Mouse (Mus musculus) cerebellum, adult 11 months (tissue): ENCODE results near the gene Ugt1a10.

ENCODE experiments used
- DNase-seq: peaks from one replicate; pipeline ENCODE4 v3.0.0; 2022

Gene Ugt1a10

GRCm38 (mm10) chr1:88233421-88234247, 178.4 kb downstream of the Ugt1a10 start:
- no peak for DNase-seq

- DNase-seq, result no peak
These were observed 179.0 kb downstream of the Ugt1a10 start for GRCm38 (mm10) chr1:88234248-88234610.

DNA sequence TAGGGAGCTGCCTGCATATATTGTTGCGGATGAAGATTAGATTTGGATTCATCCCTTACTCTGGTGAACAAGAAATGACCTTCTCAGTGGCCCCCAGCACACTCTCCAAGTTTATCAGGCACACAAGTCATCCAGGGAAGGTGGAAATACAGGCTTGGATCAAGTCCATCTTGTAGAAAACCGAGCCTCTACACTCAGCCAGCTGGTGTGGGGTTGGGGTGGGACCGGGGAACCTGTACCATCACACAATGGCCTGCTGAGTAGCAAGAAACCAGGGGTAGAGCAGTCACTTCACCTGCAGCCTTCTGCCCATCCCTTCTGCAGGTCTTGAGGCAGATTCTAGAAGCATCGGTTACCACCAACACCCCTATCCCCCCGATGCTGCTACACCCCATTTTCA, 179.5 kb downstream of the Ugt1a10 start:
- DNase-seq, result no peak

- DNase-seq, result no peak
These were observed 180.1 kb downstream of the Ugt1a10 start for GRCm38 (mm10) chr1:88235046-88235893.

GRCm38 (mm10) chr1:88235894-88236415, 180.8 kb downstream of the Ugt1a10 start:
- DNase-seq, result no peak

- no peak for DNase-seq
These were observed 182.1 kb downstream of the Ugt1a10 start for GRCm38 (mm10) chr1:88237311-88237710.

GRCm38 (mm10) chr1:88238771-88239170, 183.6 kb downstream of the Ugt1a10 start:
- DNase-seq, result no peak

DNA sequence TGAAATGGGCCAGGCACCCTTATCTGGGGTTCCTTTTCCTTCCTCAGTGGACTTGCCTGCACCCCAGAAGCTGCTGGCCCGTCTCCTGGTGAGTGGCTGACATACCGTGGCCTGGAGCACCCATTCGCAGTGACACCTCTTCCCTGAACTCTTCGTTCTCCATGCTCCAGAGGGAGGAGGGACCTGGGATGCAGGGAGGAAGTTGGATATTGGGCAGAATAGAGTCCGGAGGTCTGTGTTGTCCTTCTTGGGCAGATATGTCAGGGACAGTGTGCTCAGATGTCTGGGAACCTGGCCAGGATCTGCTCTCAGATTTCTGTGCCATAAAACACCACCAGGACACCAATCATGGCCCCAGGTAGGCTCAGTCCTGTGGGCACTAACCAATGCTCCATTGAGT, 184.9 kb downstream of the Ugt1a10 start:
- no peak for DNase-seq

DNA sequence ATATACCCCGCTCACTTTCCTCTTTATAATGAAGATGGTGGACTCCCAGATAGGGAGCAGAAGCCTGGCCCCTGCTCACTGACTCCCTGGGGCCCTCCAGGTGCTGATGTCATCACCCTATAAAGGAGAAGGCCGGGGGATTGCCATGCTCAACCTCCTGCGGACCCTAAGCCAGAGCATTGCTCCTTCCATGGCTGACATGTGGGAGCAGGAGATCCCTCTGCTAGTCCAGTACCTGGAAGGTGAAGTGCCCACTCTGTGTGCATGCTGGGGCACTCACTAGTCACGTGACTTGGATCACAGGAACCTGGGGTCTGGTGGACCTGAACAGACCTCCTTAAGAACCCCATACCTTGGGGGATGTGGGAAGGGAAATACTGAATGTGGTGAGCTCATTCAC, 185.4 kb downstream of the Ugt1a10 start:
- DNase-seq, result no peak

GRCm38 (mm10) chr1:88243861-88244260, 188.7 kb downstream of the Ugt1a10 start:
- DNase-seq, result no peak

DNA sequence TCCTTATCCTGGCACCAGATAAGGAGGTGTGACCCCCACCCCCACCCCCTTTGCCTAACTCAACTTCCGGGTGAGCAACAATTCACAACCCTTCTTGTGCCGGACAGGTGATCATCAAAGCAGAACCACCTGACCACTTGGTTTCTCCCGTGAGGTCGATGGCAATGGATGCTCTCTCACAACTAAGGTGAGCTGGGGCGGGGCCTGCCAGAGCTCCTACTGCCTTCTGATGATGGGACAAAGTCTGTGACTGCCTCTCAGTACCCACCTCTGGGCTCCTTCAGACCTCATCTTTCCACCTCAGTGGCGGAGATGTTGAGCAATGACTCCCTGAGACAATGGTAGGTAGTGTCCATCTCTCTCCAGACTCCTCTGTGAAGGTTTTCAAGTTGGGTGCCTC, 190.7 kb downstream of the Ugt1a10 start:
- no peak for DNase-seq

DNA sequence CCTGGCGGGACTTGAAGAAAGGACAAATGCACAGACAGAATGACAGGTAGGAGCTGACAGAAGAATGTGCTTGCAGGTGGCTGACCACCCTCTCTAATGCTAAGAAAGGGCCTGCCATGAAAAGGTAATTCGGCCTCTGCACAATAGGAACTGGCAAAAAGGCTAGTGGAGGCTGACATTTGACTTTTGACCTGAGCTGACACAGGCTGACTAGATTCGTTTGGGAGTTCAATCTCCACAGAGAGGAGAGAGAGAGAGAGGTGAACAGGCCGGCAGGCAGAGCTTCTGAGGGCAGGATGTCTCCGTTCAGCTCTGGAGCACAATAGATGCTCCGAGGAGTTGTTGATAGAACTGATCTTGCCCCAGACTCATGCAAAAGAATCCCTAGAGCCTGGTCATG, 191.2 kb downstream of the Ugt1a10 start:
- no peak for DNase-seq

GRCm38 (mm10) chr1:88247660-88248059, 192.5 kb downstream of the Ugt1a10 start:
- DNase-seq, result no peak

DNA sequence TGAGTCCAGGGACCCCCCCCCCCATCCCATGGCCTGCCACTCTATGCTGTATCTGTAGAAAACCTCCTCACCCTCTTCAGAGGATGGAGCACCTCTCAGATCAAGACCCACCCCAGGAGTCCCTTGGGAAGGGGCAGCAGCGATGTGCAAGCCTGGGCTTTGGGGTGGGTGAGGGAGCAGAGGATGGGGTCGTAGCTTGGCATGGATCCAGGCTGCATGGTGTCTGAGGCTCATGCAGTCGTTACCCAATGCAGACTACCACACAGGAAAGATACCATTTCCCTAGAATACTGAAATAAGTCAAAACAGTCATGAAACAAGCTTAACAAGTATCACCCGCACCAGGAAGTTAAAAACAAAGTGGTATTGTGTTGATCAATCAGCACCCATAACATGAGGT, 193.5 kb downstream of the Ugt1a10 start:
- no peak for DNase-seq

- no peak for DNase-seq
These were observed 194.4 kb downstream of the Ugt1a10 start for GRCm38 (mm10) chr1:88249596-88249995.

GRCm38 (mm10) chr1:88250023-88250422, 194.8 kb downstream of the Ugt1a10 start:
- no peak for DNase-seq

DNA sequence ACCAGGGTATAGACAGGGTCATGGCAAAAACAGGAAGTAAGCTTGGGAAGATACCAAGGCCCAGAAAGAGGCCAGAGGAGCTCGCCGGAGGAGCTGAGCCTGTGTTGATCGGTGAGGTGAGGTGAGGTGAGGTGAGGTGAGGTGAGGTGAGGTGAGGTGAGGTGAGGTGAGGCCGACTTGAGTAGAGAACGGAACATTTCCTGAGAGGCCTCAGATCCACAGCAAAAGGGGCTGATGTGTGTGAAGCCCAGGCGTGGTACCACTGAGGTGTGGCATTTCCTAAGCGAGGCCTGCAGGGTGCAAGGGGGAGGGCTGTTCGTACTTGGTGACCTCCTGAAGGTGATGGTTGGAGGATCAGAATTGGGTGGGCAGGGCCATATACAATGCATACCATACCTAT, 197.9 kb downstream of the Ugt1a10 start:
- DNase-seq, result no peak

GRCm38 (mm10) chr1:88253540-88253939, 198.4 kb downstream of the Ugt1a10 start:
- DNase-seq, result no peak

DNA sequence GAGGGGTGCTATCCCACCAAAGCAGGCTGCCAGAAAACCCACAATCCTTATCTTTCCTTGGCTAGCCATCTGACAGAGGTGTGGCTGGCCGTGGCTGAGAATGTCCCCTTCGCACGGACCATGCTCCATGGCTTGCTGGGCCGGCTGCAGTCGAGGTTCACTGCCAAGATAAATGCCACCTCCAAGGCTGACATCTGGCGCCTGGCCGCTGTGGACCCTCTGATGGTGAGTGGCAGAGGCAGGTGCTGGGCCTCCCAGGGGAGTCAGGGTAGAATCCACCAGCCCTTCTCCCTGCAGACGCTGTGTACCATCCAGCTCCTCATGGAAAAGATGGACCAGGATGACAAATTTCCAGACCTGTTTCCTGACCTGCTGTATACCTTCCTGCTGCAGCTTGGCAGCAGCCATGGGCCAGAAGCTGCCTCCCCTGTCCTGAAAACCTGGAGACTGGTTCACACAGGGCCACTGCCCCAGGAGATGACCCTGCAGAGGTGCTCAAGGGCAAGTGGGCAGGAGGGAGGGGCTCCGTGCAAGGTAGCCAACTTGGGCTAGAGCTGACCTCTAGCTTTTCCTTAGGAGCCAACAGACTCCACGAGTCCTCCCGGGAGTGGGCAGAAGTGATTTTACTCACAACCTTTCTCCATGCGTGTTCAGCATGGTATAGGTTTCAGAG, 199.7 kb downstream of the Ugt1a10 start:
- no peak for DNase-seq

DNA sequence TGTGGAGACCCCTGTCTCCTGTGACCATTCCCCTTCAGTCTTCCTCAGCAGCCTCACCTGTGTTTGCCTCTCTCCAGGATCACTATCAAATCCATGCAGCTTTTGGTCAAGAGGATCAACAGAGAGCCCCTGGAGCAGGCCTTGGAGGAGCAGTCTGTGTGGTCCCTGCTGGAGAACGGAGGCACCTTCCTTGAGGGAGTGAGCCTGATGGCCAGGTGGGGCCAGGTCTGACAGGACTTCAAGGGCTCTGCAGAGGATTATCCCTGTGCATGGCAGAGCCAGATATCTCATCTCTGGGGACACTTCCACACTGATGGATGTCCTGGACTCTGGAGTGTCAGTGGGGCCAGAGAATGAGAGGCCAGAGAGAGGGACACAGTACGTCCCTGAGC, 200.3 kb downstream of the Ugt1a10 start:
- DNase-seq, result no peak

DNA sequence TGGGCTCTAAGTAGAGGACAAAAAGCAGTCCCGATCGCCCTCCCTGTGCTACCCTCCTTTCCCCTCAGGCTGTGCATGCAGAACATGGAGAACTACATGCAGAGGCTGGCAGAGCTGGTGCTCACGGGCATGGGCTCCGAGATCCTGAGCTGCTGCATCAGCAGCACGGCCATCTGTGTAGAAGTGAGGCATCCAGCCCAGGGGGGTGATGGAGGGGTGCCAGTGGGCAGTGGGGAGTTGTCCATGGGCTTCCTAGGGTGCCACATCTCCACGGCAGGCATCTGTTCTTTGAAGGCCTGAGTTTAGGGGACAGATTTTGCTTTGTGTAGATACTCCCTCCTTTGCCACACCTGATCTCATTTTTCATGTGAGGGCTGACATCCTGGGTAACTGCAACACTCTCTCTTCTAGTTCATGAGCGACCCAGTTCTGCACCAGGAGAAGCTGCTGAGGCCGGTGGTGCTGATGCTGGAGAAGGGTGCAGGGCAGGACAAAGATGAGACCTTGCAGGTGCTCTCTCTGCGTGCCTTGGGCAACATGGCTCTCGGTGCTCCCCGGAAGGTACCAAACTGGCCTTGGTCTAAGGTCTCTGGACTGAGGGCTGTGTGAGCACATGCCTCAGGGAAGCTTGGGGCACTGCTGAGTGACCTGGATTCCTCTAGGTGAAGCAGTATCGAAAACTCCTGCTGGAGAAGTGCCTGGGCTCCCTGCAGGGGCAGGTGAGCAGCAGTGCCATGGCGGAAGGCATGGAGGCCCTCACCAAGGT, 201.0 kb downstream of the Ugt1a10 start:
- DNase-seq, result no peak

DNA sequence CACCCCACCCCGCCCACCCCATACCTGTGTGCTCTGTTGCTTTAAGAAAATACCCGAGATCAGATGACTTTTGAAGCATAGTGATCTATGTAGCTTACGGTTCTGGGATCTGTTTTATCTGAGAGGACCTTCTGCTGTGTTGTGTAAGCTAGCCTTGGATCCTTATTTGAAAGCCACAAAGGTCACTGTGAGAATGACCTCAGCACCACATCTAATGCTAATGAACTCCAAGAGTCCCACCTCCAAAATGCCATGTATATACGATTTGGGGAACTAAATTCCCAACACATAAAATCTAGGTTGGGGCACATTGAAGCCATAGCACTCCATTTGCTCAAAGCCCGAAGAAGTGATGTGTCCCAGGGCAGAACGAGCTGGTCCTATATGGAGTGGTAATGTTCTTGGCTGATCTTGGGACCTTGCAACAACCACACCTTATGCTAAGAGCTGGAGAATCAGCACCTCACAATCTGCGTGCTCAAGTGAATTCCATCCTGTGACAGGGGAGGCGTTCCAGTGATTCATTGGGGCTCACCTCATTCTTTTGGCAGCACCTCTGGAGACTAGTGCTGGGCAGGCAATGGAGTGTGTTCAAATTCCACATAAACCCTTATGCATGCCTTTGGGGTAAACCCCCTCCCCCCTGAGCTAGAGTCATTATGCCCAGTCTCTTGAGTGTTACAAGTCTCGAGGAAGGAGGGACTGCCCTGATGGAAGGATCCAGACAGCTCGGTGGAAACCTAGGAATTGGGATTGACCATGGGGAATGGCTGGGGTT, 201.9 kb downstream of the Ugt1a10 start:
- DNase-seq, result no peak
